Mouse (Mus musculus) frontal cortex, adult 2 months (tissue): Measurements from ENCODE around the gene Trem3. TPM values are rescaled to one million over a fixed set of nuclear protein-coding genes. Genes with fewer than 3 reads are reported as not detected.

Source experiments
- DNase-seq, 2 experiments: peaks; one replicate each; pipeline ENCODE4 v3.0.0; 2022; ENCODE audit warnings: low spot score in 1 of 2; ENCODE audit errors: extremely low spot score in 1 of 2
- polyA plus RNA-seq: library from polyadenylated mRNA; depleted of rRNA; stranded (reverse); fragments of >200 nt; gene quantifications from 2 replicates; pipeline ENCODE4 v1.2.3, GENCODE M21; 2012

Trem3 gene
- polyA plus RNA-seq, 1 experiment, result 0.18 TPM

GRCm38 (mm10) chr17:48268276-48268675, 20.7 kb downstream of the Trem3 start:
- no peak for DNase-seq

GRCm38 (mm10) chr17:48269833-48270232, 22.3 kb downstream of the Trem3 start:
- no peak for DNase-seq

GRCm38 (mm10) chr17:48272158-48272557, 24.6 kb downstream of the Trem3 start:
- DNase-seq, result no peak

GRCm38 (mm10) chr17:48272598-48272997, 25.0 kb downstream of the Trem3 start:
- no peak for DNase-seq

- no peak for DNase-seq
Measured at GRCm38 (mm10) chr17:48274098-48274497, 26.5 kb downstream of the Trem3 start.

- peak; percentile 62 to 92 for DNase-seq
Measured at GRCm38 (mm10) chr17:48274885-48275284, 27.3 kb downstream of the Trem3 start.

GRCm38 (mm10) chr17:48275736-48276135, 28.2 kb downstream of the Trem3 start:
- DNase-seq, result no peak

GRCm38 (mm10) chr17:48278381-48278780, 30.8 kb downstream of the Trem3 start:
- peak in 1 of 2 experiments; percentile 22 for DNase-seq

- no peak for DNase-seq
Measured at GRCm38 (mm10) chr17:48279002-48279401, 31.4 kb downstream of the Trem3 start.

- DNase-seq, result no peak
Measured at GRCm38 (mm10) chr17:48280943-48281738, 33.6 kb downstream of the Trem3 start.

- no peak for DNase-seq
Measured at GRCm38 (mm10) chr17:48281739-48282085, 34.1 kb downstream of the Trem3 start.

- no peak for DNase-seq
Measured at GRCm38 (mm10) chr17:48286765-48287164, 39.2 kb downstream of the Trem3 start.

GRCm38 (mm10) chr17:48287276-48287675, 39.7 kb downstream of the Trem3 start:
- DNase-seq, result peak in 1 of 2 experiments; percentile 26

- DNase-seq, result no peak
Measured at GRCm38 (mm10) chr17:48293500-48294194, 46.1 kb downstream of the Trem3 start.

GRCm38 (mm10) chr17:48299203-48299602, 51.6 kb downstream of the Trem3 start, which contains the start of gene Treml2:
Treml2 (plus strand) TSS chr17:48299498.
- no peak for DNase-seq

- DNase-seq, result no peak
Measured at GRCm38 (mm10) chr17:48299756-48300155, 52.2 kb downstream of the Trem3 start.

GRCm38 (mm10) chr17:48300199-48300598, 52.6 kb downstream of the Trem3 start:
- DNase-seq, result no peak

- DNase-seq, result no peak
Measured at GRCm38 (mm10) chr17:48300861-48301260, 53.3 kb downstream of the Trem3 start.

GRCm38 (mm10) chr17:48301792-48302191, 54.2 kb downstream of the Trem3 start:
- DNase-seq, result no peak
